Mouse (Mus musculus) T-helper 17 cell (primary cell): ENCODE measurements at regions not wholly inside any gene's neighbourhood (a gene's known extent, or its start where the extent isn't known, plus 50 kb on each side); places are given as distances from the start of the nearest gene placed in this dataset.

Experiments used
- in situ Hi-C, 2 experiments: fragments of 300-600 bp; cut with MboI, MseI; formaldehyde crosslinking; loops; 1 replicate in 1 of 2; 2 replicates in 1 of 2; pipeline ENCODE4 v1.15.1; 2025; ENCODE audit warnings: high pct_unique_total_duplicates in 2 of 2

- in situ Hi-C loops, result no loop called here
Observed at GRCm38 (mm10) chr1:35919840-35920734, 148.1 kb upstream of the Hs6st1 start.

GRCm38 (mm10) chr1:35924796-35925195 is 143.4 kb upstream of the Hs6st1 start:
- in situ Hi-C loops, result no loop called here

- in situ Hi-C loops, result no loop called here
Observed at GRCm38 (mm10) chr1:35925301-35925700, 142.9 kb upstream of the Hs6st1 start.

GRCm38 (mm10) chr1:35926191-35927048 is 141.8 kb upstream of the Hs6st1 start:
- in situ Hi-C loops, result no loop called here

GRCm38 (mm10) chr1:35927049-35927415 is 141.2 kb upstream of the Hs6st1 start:
- in situ Hi-C loops, result no loop called here

- in situ Hi-C loops, result no loop called here
Observed at GRCm38 (mm10) chr1:35930351-35930750, 137.8 kb upstream of the Hs6st1 start.

- in situ Hi-C loops, result no loop called here
Observed at GRCm38 (mm10) chr1:35931056-35931455, 137.1 kb upstream of the Hs6st1 start.

- in situ Hi-C loops, result no loop called here
Observed at GRCm38 (mm10) chr1:35933511-35933910, 134.7 kb upstream of the Hs6st1 start.

- in situ Hi-C loops, result no loop called here
Observed at GRCm38 (mm10) chr1:35935099-35935651, 133.0 kb upstream of the Hs6st1 start.

- in situ Hi-C loops, result no loop called here
Observed at GRCm38 (mm10) chr1:35936362-35937093, 131.7 kb upstream of the Hs6st1 start.

- in situ Hi-C loops, result no loop called here
Observed at GRCm38 (mm10) chr1:35940236-35940635, 128.0 kb upstream of the Hs6st1 start.

GRCm38 (mm10) chr1:35941642-35942077 is 126.5 kb upstream of the Hs6st1 start:
- in situ Hi-C loops, result no loop called here

- in situ Hi-C loops, result no loop called here
Observed at GRCm38 (mm10) chr1:35942222-35942621, 126.0 kb upstream of the Hs6st1 start.

- in situ Hi-C loops, result no loop called here
Observed at GRCm38 (mm10) chr1:35943800-35944199, 124.4 kb upstream of the Hs6st1 start.

- in situ Hi-C loops, result no loop called here
Observed at GRCm38 (mm10) chr1:35944376-35944775, 123.8 kb upstream of the Hs6st1 start.

- in situ Hi-C loops, result no loop called here
Observed at GRCm38 (mm10) chr1:35944849-35945248, 123.4 kb upstream of the Hs6st1 start.

GRCm38 (mm10) chr1:35945596-35945995 is 122.6 kb upstream of the Hs6st1 start:
- in situ Hi-C loops, result no loop called here

GRCm38 (mm10) chr1:35948104-35948503 is 120.1 kb upstream of the Hs6st1 start:
- in situ Hi-C loops, result no loop called here

GRCm38 (mm10) chr1:35951082-35951481 is 117.1 kb upstream of the Hs6st1 start:
- in situ Hi-C loops, result no loop called here

- in situ Hi-C loops, result no loop called here
Observed at GRCm38 (mm10) chr1:35953721-35954120, 114.5 kb upstream of the Hs6st1 start.
